Mouse (Mus musculus) erythroblast, embryonic 14.5 days (primary cell): ENCODE data around the gene Kif18b. TPM values are rescaled to one million over a fixed set of nuclear protein-coding genes. Genes with fewer than 3 reads are reported as not detected.
A peak's percentile ranks its signal among the peaks of the same experiment; 100 is the strongest.

Source experiments
- H3K27me3 ChIP-seq: 2 replicates; pipeline ENCODE4 v1.6.1; 2012; ENCODE audit warnings: inconsistent platforms; ENCODE audit not compliant: control insufficient read depth
- H3K36me3 ChIP-seq: 2 replicates; pipeline ENCODE4 v1.6.1; 2012; ENCODE audit warnings: mild to moderate bottlenecking, inconsistent platforms; ENCODE audit not compliant: control insufficient read depth
- H3K4me1 ChIP-seq: 2 replicates; pipeline ENCODE4 v1.6.1; 2012; ENCODE audit warnings: inconsistent platforms; ENCODE audit not compliant: control insufficient read depth
- H3K4me3 ChIP-seq: replicated peaks from 2 replicates; pipeline ENCODE3; 2012; ENCODE audit warnings: moderate library complexity, mild to moderate bottlenecking, inconsistent platforms
- H3K9me3 ChIP-seq: 2 replicates; pipeline ENCODE4 v1.6.1; 2012; ENCODE audit warnings: low read length, inconsistent platforms, mixed read lengths; ENCODE audit not compliant: control insufficient read depth
- GATA1 ChIP-seq: IDR thresholded peaks from 2 replicates; pipeline ENCODE4 v1.6.1; 2012; ENCODE audit warnings: low read length, inconsistent platforms, mixed read lengths
- TAL1 ChIP-seq: IDR thresholded peaks from 3 replicates; pipeline ENCODE4 v1.6.1; 2012; ENCODE audit warnings: low read length, inconsistent platforms, mixed read lengths
- polyA plus RNA-seq: library from polyadenylated mRNA; stranded (reverse); fragments of >175 nt; gene quantifications from 2 replicates; pipeline ENCODE4 v1.2.3, GENCODE M21; 2012

The Kif18b gene
- polyA plus RNA-seq, 1 experiment: 13.5 TPM

DNA sequence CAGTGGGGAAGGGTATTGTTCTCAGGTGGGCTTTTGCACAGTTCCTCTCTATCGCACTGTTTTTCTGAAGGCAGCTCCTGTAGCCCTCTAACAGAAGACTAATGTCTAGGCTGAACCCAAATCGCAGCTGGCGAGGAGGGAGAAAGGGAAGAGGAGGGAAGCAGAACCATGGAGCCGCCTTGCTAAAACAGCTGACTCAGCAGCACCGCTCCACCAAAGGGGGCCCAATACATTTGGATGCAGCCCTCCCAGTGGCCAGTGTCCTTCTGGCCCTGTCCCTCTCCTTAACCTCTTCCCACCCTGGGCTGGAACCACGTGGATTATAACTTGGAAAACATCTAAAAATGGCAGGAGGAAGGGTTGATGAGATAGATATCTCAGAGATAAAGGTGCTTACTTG, 16.3 kb upstream of the Kif18b start:
- no peak overlapping the region for H3K4me3 ChIP-seq
- peaks cover 95% of the 10 kb centered on the region for H3K27me3 ChIP-seq
- peaks cover 9% of the 10 kb centered on the region for H3K9me3 ChIP-seq
- H3K4me1 ChIP-seq: peaks cover 32% of the 10 kb centered on the region
- H3K36me3 ChIP-seq: no peaks in the 10 kb centered on the region
- TF ChIP-seq GATA1 (no peak), TAL1 (no peak)

DNA sequence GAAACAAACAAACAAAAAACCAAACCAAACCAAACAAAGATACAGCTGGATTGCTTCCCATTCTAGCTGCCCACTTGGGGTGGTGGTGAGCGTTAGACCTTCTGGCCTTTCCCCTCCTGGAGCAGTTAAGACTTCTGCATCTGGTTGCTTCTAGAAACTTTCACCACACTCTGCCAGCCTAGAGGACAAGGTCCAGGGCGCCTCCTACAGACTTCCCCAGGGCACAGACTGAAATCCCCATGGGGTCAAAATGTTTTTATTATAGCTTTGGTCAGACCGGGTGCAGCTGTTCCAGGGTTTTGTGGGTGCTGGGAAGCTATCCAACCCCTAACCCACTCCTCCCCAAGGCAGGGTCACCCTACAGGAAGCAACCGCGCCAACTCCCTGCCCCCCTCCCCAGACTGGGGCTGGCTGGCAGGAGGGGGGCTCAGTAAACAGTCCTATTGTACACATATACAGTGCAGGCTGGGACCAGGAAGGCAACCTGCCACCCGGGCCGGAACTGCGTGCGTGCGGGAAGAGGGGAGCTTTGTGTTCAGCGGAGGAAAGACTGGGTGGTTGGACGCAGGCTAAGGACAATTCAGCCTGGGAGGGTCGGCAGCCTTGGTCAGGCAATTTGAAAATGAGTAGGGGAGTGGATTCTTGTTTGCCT, 14.2 kb upstream of the Kif18b start:
- Histone ChIP-seq H3K9me3 (no peaks in the 10 kb centered on the region), H3K27me3 (peaks cover 95% of the 10 kb centered on the region), H3K36me3 (no peaks in the 10 kb centered on the region), H3K4me1 (peaks cover 19% of the 10 kb centered on the region), H3K4me3 (no peak overlapping the region)
- TF ChIP-seq TAL1 (no peak), GATA1 (no peak)

DNA sequence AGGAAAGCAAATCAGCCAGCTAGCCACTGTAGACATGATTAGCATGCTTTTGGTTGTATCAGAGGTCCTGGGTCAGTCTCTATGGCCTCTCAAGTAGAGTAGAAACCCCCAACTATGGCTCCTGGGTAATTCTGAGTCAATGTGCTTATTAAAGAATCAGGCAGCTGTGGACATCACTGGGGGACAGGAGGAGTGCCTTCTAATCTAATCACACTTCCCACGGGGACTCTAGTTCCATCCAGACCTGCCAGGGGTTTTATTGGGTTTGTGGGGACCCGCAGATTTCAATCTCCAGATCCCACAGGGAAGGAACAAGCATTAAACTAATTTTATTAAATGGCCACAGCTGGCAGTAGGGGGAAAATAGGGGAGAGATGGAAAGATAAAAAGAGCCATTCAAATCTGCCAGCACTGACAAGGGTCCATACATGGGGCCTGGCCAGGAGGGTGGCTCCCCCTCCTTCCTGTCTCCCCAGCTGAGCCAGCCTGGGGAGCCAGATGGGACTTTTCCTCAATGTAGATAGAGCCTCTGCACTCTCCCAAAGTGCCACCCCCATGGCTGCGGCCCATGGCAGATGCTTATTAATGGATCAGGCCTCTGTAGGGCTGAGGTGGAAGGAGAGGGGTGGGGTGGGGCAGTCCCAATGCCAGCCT, 12.7 kb upstream of the Kif18b start:
- H3K4me1 ChIP-seq: peaks cover 19% of the 10 kb centered on the region
- no peak overlapping the region for H3K4me3 ChIP-seq
- peaks cover 92% of the 10 kb centered on the region for H3K27me3 ChIP-seq
- H3K9me3 ChIP-seq: no peaks in the 10 kb centered on the region
- H3K36me3 ChIP-seq: no peaks in the 10 kb centered on the region
- TF ChIP-seq TAL1: no peak

DNA sequence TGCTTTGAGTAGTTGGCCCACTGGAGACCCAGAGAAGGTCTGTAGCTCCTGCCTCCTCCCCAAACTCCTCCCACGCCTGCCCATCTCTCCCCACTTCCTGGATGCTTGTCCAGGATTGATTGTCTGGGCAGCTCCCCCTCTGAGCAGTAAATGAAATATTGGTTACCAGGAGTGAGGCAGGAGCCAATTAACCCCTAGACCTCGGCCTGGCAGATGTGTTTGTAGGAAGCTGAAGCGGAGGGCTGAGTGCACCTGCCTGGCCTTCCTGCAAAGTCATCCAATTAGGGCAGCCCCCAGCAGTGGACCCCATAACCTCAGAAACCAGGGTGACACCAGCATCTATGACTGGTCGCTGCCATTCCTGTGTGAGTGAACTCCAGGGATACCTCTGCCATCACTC, 11.3 kb upstream of the Kif18b start:
- H3K36me3 ChIP-seq: no peaks in the 10 kb centered on the region
- no peaks in the 10 kb centered on the region for H3K9me3 ChIP-seq
- H3K4me1 ChIP-seq: peaks cover 13% of the 10 kb centered on the region
- no peak for TF ChIP-seq TAL1
- no peak for TF ChIP-seq GATA1
- H3K4me3 ChIP-seq: no peak overlapping the region
- H3K27me3 ChIP-seq: peaks cover 91% of the 10 kb centered on the region

DNA sequence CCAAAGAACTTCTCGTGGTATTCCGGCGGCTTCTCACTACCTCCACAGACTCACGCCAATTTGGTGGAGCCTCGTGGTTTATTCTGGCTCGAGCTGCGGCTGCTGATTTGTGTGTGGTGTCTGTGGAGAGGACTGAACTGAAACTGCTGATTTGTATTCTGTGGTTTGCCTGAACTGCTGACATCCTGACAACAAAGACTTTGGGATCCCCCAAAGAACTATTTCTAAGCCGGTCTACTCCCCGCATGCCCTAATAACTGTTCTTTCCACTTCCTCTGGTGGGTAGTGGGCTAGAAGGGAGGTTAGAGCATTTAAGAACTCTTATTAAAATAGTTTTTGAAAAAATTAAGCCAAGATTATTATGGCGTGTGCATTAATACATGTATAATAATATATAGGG, 5.7 kb upstream of the Kif18b start:
- Histone ChIP-seq H3K27me3 (peaks cover 59% of the 10 kb centered on the region), H3K4me3 (no peak overlapping the region), H3K36me3 (no peaks in the 10 kb centered on the region), H3K4me1 (peaks cover 11% of the 10 kb centered on the region), H3K9me3 (no peaks in the 10 kb centered on the region)
- TF ChIP-seq GATA1: no peak
- no peak for TF ChIP-seq TAL1

DNA sequence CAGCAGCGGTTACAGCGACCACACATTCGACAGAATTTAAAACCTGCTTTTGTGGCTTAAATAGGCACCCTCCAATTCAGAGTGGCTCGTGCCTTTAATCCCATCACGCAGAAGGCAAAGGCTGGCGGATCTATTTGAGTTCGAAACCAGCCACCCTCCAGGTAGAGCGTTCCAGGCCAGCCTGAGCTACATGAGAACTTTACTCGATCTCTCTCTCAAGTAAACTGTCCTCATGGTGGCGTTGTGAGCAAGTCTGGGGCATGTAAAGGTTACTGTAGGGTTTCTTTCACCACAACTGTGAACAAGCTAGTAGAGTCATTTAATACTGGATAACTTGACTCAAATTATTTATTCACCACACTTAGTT, 410 bp upstream of the Kif18b start:
- Histone ChIP-seq H3K4me3 (peak overlapping the region; percentile 99), H3K4me1 (peaks cover 51% of the 10 kb centered on the region), H3K9me3 (no peaks in the 10 kb centered on the region), H3K36me3 (peaks cover 33% of the 10 kb centered on the region), H3K27me3 (peaks cover 14% of the 10 kb centered on the region)
- TF ChIP-seq TAL1 (no peak), GATA1 (no peak)

DNA sequence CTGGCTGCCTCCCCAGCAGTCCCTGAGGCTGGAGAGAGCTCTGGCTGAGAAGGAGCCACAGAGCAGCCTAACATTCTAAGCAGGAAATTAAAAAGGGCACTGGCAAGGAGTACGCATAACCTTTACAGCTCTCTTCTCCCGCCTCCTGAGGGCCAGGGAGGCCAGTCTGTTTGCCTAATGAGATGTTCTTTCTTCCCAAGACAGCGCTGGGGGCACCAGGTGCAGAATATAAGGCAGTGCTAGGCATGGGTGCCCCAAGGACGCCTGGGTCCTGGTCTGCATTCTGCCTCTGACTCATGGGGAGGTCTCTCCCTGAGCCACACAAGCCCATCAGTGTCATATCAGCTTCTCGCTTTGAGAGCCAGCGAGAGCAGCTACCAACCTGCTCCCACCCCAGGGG, 3.4 kb downstream of the Kif18b start:
- H3K36me3 ChIP-seq: peaks cover 69% of the 10 kb centered on the region
- TF ChIP-seq GATA1 (no peak), TAL1 (no peak)
- peak overlapping the region; percentile 14 for H3K4me3 ChIP-seq
- H3K4me1 ChIP-seq: peaks cover 51% of the 10 kb centered on the region
- no peaks in the 10 kb centered on the region for H3K9me3 ChIP-seq
- no peaks in the 10 kb centered on the region for H3K27me3 ChIP-seq

DNA sequence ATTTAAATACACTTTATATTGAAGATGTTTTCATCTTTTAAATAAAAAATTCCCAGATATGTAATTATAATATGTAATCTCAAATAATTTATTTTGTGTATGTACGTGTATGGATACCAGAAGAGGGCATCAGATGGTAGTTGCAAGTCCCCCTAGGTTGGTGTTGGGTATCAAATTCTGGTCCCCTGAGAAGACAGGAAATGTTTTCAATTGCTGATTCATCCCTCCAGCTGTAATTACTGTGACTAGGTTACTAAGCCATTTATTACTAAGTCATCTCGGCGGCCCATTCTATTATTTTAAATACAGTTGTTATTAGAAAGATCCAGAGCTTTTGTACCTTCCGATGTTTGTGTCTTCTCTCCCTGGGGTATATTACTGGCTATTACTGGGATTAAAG, 6.8 kb downstream of the Kif18b start:
- peaks cover 36% of the 10 kb centered on the region for H3K4me1 ChIP-seq
- H3K9me3 ChIP-seq: no peaks in the 10 kb centered on the region
- no peak for TF ChIP-seq GATA1
- TF ChIP-seq TAL1: no peak
- H3K36me3 ChIP-seq: peaks cover 97% of the 10 kb centered on the region
- no peaks in the 10 kb centered on the region for H3K27me3 ChIP-seq
- no peak overlapping the region for H3K4me3 ChIP-seq

DNA sequence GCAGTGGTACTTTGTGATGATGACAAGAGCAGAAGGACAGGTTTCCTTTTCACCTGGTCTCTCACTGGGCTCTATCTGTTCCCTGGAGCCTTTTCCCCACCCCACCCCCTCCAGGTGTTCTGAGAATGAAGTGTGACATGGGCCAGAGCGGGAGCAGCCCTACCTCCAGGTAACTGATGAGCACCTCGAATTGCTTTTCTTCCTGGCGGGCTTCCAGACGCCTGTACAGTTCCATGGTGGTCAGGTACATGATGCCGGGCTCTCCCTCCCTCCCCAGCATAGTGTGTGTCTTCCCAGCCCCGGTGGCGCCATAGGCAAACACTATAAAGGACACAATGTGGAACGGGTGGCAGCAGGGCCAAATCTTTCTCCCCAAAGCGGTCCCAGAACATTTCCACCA, 9.5 kb downstream of the Kif18b start:
- Histone ChIP-seq H3K4me3 (no peak overlapping the region), H3K4me1 (peaks cover 9% of the 10 kb centered on the region), H3K36me3 (peaks cover 97% of the 10 kb centered on the region), H3K9me3 (no peaks in the 10 kb centered on the region), H3K27me3 (no peaks in the 10 kb centered on the region)
- TF ChIP-seq GATA1 (no peak), TAL1 (no peak)
